Mouse (Mus musculus): ENCODE results near the gene Bcan. TPM values are rescaled to one million over a fixed set of nuclear protein-coding genes. Genes with fewer than 3 reads are reported as not detected.

Gene Bcan
- polyA plus RNA-seq, 1 experiment, result 0.54 TPM

DNA sequence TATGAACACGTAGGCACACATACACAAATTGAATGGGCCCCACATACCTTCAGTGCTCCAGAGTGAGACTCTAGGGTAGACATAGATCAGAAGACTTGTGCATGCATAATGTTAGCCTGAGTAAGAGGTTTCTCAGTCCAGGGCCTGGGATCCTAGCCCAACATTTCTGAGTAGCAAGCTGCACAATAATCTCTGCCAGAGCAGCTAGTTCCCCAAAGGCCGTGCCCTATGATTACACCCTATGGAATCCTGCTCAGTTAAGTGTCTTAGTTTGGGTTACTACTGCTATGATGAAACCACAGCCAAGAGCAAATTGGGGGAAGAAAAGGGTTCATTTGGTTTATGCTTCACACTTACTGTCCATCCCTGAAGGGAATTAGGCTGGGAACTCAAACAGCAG is 57.6 kb downstream of the Bcan start:
- no peak for DNase-seq
- no peak for TF ChIP-seq POLR2A (IDR thresholded peaks at IDR 0.05; ENCODE audit: control insufficient read depth, extremely low read depth, insufficient read depth, low read length, poor library complexity)
- no peak for TF ChIP-seq CTCF (IDR thresholded peaks at IDR 0.05; ENCODE audit: borderline replicate concordance, control insufficient read depth, extremely low read depth, insufficient read depth, low read length, poor library complexity)
- Histone ChIP-seq H3K27ac (ENCODE audit: control insufficient read depth, insufficient read depth, low read length) (no peak overlapping the region), H3K36me3 (ENCODE audit: control insufficient read depth, insufficient read depth, low read length) (peaks cover 47% of the 10 kb centered on the region), H3K4me1 (replicated peaks; ENCODE audit: control insufficient read depth, insufficient read depth, low read length) (no peaks in the 10 kb centered on the region; the same call in 1 of the 2 replicates), H3K27me3 (ENCODE audit: control insufficient read depth, insufficient read depth, low read length) (peaks cover 6% of the 10 kb centered on the region; the same call in 1 of the 2 replicates), H3K4me3 (ENCODE audit: control insufficient read depth, insufficient read depth, low read length) (no peak overlapping the region)
- 92% methylated on average over 2 of the region's 2 CpGs for WGBS

DNA sequence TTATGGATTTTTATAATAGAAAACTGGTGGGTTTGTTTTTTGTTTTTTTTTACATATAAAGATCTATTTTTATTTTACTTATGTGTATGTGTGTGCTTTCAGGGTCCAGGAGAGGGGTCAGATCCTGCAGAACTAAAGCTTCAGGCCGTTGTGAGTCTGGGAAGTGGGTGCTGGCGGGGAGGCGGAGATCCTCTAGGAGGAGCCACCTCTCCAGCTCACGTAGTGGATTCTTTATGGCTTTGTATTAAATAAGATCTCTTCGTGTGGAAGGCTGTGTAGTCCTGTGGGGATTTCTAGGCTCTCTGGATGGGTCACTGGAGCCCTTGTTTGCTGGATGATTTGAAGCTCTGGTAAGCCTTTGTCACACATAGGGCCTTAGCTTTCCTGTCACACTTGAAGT is 59.4 kb downstream of the Bcan start:
- Histone ChIP-seq H3K27ac (ENCODE audit: control insufficient read depth, insufficient read depth, low read length) (no peak overlapping the region), H3K4me3 (ENCODE audit: control insufficient read depth, insufficient read depth, low read length) (no peak overlapping the region), H3K36me3 (ENCODE audit: control insufficient read depth, insufficient read depth, low read length) (peaks cover 58% of the 10 kb centered on the region), H3K4me1 (replicated peaks; ENCODE audit: control insufficient read depth, insufficient read depth, low read length) (no peaks in the 10 kb centered on the region), H3K27me3 (ENCODE audit: control insufficient read depth, insufficient read depth, low read length) (no peaks in the 10 kb centered on the region)
- 95% methylated on average over 5 of the region's 5 CpGs for WGBS
- TF ChIP-seq CTCF (IDR thresholded peaks at IDR 0.05; ENCODE audit: borderline replicate concordance, control insufficient read depth, extremely low read depth, insufficient read depth, low read length, poor library complexity), result no peak
- TF ChIP-seq POLR2A (IDR thresholded peaks at IDR 0.05; ENCODE audit: control insufficient read depth, extremely low read depth, insufficient read depth, low read length, poor library complexity), result no peak
- no peak for DNase-seq

Other genes with a start within 250 kb of the Bcan start
- gene Ntrk1, start 205.1 kb downstream of the Bcan start, polyA plus RNA-seq (2012; rRNA removed), result 0.67 and 0.89 TPM in 2 replicates
- 0.58 and 0.64 TPM in 2 replicates for gene Insrr, start 203.3 kb downstream of the Bcan start, polyA plus RNA-seq (2012; rRNA removed)
- 17.5 and 19.8 TPM in 2 replicates for gene Pear1, start 175.9 kb downstream of the Bcan start, polyA plus RNA-seq (2012; rRNA removed)
- gene Sh2d2a, start 153.5 kb downstream of the Bcan start, polyA plus RNA-seq (2012; rRNA removed), result 179 and 180 TPM in 2 replicates
- 54.5 and 60.0 TPM in 2 replicates for gene Prcc, start 114.6 kb downstream of the Bcan start, polyA plus RNA-seq (2012; rRNA removed)
- 112 and 136 TPM in 2 replicates for gene Hdgf, start 93.9 kb downstream of the Bcan start, polyA plus RNA-seq (2012; rRNA removed)
- gene Mrpl24, start 80.7 kb downstream of the Bcan start, polyA plus RNA-seq (2012; rRNA removed), result 60.5 and 72.4 TPM in 2 replicates
- gene Isg20l2, start 69.9 kb downstream of the Bcan start, polyA plus RNA-seq (2012; rRNA removed), result 31.6 and 40.8 TPM in 2 replicates
- gene Rrnad1, start 69.5 kb downstream of the Bcan start, polyA plus RNA-seq (2012; rRNA removed), result 68.0 and 75.4 TPM in 2 replicates
- 1.6 and 2.3 TPM in 2 replicates for gene Crabp2, start 51.6 kb downstream of the Bcan start, polyA plus RNA-seq (2012; rRNA removed)
- gene Nes, start 29.2 kb downstream of the Bcan start, polyA plus RNA-seq (2012; rRNA removed), result 1.1 and 1.3 TPM in 2 replicates
- 0.23 and 0.26 TPM in 2 replicates for gene Hapln2, start 27.4 kb upstream of the Bcan start, polyA plus RNA-seq (2012; rRNA removed)
- gene Gpatch4, start 42.9 kb upstream of the Bcan start, polyA plus RNA-seq (2012; rRNA removed), result 11.3 and 14.7 TPM in 2 replicates
- 63.0 and 69.0 TPM in 2 replicates for gene Naxe, start 58.3 kb upstream of the Bcan start, polyA plus RNA-seq (2012; rRNA removed)
- 0.47 and 0.55 TPM in 2 replicates for gene Ttc24, start 78.1 kb upstream of the Bcan start, polyA plus RNA-seq (2012; rRNA removed)
- gene Iqgap3, start 81.7 kb upstream of the Bcan start, polyA plus RNA-seq (2012; rRNA removed), result 19.7 and 24.6 TPM in 2 replicates
- gene Mef2d, start 142.1 kb upstream of the Bcan start, polyA plus RNA-seq (2012; rRNA removed), result 343 and 377 TPM in 2 replicates

Measured in thymus, adult 2 months (tissue).